Mouse (Mus musculus) forebrain, embryonic 14.5 days (tissue): ENCODE results near the gene Sall2. TPM values are rescaled to one million over a fixed set of nuclear protein-coding genes. Genes with fewer than 3 reads are reported as not detected.

Experiments used
- ATAC-seq: fragments of 200-750 bp; cut with Nextera tagmentation; 2 replicates; pipeline ENCODE4 v1.8.0; 2017; ENCODE audit warnings: mild to moderate bottlenecking, moderate library complexity
- DNase-seq: peaks from one replicate; pipeline ENCODE4 v3.0.0-alpha.2; 2015; ENCODE audit warnings: low spot score
- H3K27ac ChIP-seq: fragments of 300-500 bp; sonication (generic); 2 replicates; pipeline ENCODE4 v1.5.1; 2014; ENCODE audit warnings: low read depth, mild to moderate bottlenecking, control low read depth, low read length, moderate library complexity
- H3K27me3 ChIP-seq: fragments of 300-500 bp; sonication (generic); replicated peaks from 2 replicates; pipeline ENCODE4 v1.6.1; 2014; ENCODE audit warnings: low read length, control low read depth, mixed read lengths; ENCODE audit not compliant: control insufficient read depth, insufficient read depth
- H3K36me3 ChIP-seq: fragments of 300-500 bp; sonication (generic); 2 replicates; pipeline ENCODE4 v1.6.1; 2014; ENCODE audit warnings: low read length, control low read depth; ENCODE audit not compliant: control insufficient read depth, insufficient read depth
- H3K4me1 ChIP-seq: fragments of 300-500 bp; sonication (generic); 2 replicates; pipeline ENCODE4 v1.6.1; 2014; ENCODE audit warnings: antibody characterized with exemption, low read length, control low read depth; ENCODE audit not compliant: control insufficient read depth, insufficient read depth
- H3K4me2 ChIP-seq: fragments of 300-500 bp; sonication (generic); 2 replicates; pipeline ENCODE4 v1.6.1; 2014; ENCODE audit warnings: mild to moderate bottlenecking, control low read depth, low read length
- H3K4me3 ChIP-seq: fragments of 300-500 bp; sonication (generic); 2 replicates; pipeline ENCODE4 v1.5.1; 2014; ENCODE audit warnings: low read depth, low read length, control low read depth
- H3K9ac ChIP-seq: fragments of 300-500 bp; sonication (generic); 2 replicates; pipeline ENCODE4 v1.6.1; 2014; ENCODE audit warnings: mild to moderate bottlenecking, low read length, control low read depth, moderate library complexity
- H3K9me3 ChIP-seq: fragments of 300-500 bp; sonication (generic); replicated peaks from 2 replicates; pipeline ENCODE4 v1.6.1; 2016; ENCODE audit warnings: low read length, control low read depth, mixed read lengths; ENCODE audit not compliant: control insufficient read depth
- WGBS: fragments of 180-500 bp; shearing (Covaris S2); extraction: QIAGEN DNeasy Blood & Tissue Kit; methylation state at CpG from one replicate; pipeline ENCODE4 v1.1.7; 2014; 5-methylcytosine and 5-hydroxymethylcytosine counted together
- polyA plus RNA-seq: library from polyadenylated mRNA; unstranded; fragments of >200 nt; fragmentation: Nextera tagmentation; extraction: Ambion mirVana; gene quantifications from 2 replicates; pipeline ENCODE4 v1.2.1, GENCODE M21; 2014

Gene Sall2
- 25.1 and 30.1 TPM in 2 replicates for polyA plus RNA-seq

DNA sequence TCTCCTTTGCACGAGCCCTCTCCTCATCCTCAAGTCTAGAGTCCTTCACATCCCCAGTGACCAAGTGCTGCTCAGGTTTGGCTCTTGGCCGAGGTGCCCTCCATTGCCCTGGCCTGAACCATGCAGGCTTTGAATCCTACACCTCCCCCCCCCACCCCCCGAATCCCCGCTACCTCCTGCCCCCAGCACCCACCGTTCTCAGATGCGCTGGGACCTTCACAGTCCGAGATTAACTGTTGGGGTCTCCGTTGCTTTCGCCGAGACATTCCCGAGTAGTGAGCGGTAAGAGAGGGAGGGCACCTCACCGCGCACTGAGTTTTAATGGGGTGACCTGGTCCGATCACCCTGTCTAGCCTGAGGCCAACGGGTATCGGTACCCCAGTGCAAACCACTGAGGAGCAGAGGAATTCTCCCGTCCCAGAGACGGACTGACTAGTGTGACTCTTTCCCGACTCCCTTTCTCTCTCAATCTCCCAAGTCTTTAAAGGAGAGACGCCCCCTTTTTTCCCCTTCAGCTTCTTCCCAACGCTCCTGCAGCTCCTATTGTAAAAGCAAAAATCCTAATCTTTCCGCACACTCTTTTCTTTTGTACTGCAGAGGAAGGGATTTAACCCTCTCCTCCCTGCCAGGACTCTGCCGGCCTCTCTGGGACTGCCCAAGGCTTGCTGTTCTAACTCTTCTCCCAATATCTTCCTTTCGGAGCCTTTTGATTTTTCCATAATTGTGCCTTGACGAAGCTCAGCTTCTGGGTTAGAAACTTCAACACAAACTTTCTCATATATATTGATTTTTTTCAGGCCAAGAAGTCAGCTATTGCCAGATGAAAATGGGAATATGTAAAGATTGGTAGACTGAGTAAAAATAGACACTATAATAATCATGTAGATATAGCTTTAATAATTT lies at the start of gene Sall2:
TSS of gene Sall2 (minus strand) at position 853 of the 903 bp plus-strand sequence.
- Histone ChIP-seq H3K4me3 (peak within 1 kb of the TSS; percentile 44), H3K4me1 (peaks cover 14% of the 10 kb centered on the region), H3K27ac (peak within 1 kb of the TSS; percentile 69), H3K9ac (peak within 1 kb of the TSS; percentile 73), H3K36me3 (no peaks in the 10 kb centered on the region), H3K4me2 (peak within 1 kb of the TSS; percentile 81), H3K27me3 (no peaks in the 10 kb centered on the region), H3K9me3 (no peaks in the 10 kb centered on the region)
- DNase-seq (peak; percentile 44), ATAC-seq (peak; percentile 60)
- under 1% methylated on average over 25 of the region's 26 CpGs for WGBS

DNA sequence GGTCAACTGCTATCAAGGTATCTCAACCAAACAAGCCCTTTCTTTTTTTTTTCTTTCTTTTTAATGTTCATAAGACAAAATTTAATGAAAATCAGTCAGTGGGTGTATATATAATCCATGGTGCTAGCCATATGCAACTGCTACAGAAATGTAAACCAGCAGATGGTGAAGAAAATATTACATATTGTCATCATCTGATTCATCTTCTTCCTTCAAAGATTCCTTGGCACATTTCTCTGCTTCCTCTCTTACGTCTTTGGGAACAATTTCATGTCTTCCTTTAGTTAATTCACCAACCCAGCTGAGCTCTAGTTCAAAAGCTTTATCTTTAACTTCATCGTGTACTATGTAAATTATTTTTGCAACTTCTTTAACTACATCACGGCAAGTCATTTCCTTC lies 40.2 kb upstream of the Sall2 start:
- 92% methylated on average over 3 of the region's 3 CpGs for WGBS
- Histone ChIP-seq H3K9me3 (no peaks in the 10 kb centered on the region), H3K36me3 (no peaks in the 10 kb centered on the region), H3K27me3 (no peaks in the 10 kb centered on the region), H3K4me3 (no peak overlapping the region), H3K4me2 (no peak overlapping the region), H3K9ac (no peak overlapping the region), H3K27ac (no peak overlapping the region), H3K4me1 (no peaks in the 10 kb centered on the region)
- DNase-seq (no peak), ATAC-seq (no peak)

DNA sequence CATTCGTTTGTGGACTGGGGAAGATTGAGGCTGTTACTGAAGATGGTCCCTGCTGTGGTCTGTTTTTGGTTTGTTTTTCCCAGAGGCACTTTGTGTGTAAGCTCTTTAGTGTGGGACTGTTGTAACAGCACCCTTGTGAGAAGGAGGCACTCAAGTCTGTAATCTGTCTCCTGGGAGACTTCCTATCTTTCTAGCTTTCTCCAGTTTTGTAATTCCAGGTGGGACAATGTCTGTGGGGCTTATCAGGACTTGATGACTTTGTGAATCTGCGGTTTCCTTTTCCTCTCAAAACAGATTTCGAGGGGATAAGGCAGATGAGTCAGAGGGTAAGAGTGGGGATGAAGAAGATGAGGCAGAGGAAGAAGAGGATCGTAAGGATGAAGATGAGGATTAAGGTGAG lies 27.7 kb upstream of the Sall2 start, which contains the start of gene Olfr1513:
TSS of gene Olfr1513 (minus strand) at position 101 of the 400 bp plus-strand sequence.
- Histone ChIP-seq H3K36me3 (no peaks in the 10 kb centered on the region), H3K4me2 (no peak within 1 kb of the TSS), H3K9ac (no peak within 1 kb of the TSS), H3K4me1 (no peaks in the 10 kb centered on the region), H3K9me3 (no peaks in the 10 kb centered on the region), H3K27me3 (no peaks in the 10 kb centered on the region), H3K27ac (no peak within 1 kb of the TSS), H3K4me3 (no peak within 1 kb of the TSS)
- ATAC-seq (no peak), DNase-seq (no peak)
- WGBS: 81% methylated on average over 4 of the region's 4 CpGs

DNA sequence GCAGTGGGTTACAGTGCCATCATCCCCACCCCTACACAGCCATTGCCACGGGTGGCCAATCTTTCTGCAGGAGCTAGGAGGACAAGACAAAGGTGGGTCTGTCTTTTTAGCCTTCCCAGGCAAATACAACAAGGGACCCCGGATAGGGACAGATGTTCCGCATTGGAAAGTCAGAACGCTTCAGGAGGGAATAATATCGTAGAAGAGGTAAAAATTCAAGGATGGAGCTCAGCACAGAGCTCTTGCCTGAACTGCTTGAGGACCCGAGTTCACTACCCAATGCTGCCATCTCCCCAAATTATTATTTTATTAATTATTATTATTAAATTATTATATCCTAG lies 10.9 kb upstream of the Sall2 start:
- H3K27ac ChIP-seq: no peak overlapping the region
- H3K27me3 ChIP-seq: no peaks in the 10 kb centered on the region
- no peaks in the 10 kb centered on the region for H3K4me1 ChIP-seq
- no peak overlapping the region for H3K4me3 ChIP-seq
- ATAC-seq (no peak), DNase-seq (no peak)
- H3K9me3 ChIP-seq: no peaks in the 10 kb centered on the region
- no peaks in the 10 kb centered on the region for H3K36me3 ChIP-seq
- WGBS: 81% methylated on average over 6 of the region's 6 CpGs
- no peak overlapping the region for H3K9ac ChIP-seq
- H3K4me2 ChIP-seq: no peak overlapping the region; the same call in 1 of the 2 replicates

DNA sequence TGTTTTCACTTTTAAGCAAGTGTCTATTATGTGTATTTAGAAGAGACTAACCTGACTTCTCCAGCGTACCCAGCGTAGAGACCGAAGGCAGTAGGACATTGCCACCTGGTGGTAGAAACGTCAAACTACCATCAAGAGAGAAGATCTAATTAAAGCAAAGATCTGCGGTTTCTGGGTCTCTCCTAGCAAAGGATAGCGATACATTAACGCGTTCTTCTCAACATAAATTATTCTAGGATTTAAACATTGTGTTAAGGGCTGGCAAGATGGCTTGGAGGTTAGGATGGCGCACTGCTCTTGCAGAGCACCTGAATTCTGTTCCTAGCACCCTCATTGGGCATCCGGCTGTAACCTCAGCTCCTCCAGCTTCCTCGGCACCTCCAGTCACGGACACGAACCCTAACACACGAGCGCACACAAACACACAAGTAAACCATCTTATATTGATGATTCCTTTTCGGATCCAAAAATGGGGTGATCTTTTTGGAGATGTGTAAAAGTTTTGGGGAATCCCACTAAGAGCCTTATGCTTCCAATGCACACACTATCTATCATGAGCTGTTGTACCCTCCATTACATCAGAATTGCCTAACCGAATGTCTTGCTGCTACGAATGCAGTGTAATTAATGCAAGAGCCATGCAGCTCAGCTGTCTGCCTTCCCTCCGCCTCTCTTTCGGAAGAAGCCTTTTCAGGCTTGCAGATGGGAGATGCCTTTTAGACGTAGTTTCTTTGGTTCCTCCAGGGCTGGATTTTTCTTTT lies 10.4 kb upstream of the Sall2 start:
- WGBS: 25% methylated on average over 21 of the region's 21 CpGs
- Histone ChIP-seq H3K27ac (no peak overlapping the region), H3K9me3 (no peaks in the 10 kb centered on the region)

DNA sequence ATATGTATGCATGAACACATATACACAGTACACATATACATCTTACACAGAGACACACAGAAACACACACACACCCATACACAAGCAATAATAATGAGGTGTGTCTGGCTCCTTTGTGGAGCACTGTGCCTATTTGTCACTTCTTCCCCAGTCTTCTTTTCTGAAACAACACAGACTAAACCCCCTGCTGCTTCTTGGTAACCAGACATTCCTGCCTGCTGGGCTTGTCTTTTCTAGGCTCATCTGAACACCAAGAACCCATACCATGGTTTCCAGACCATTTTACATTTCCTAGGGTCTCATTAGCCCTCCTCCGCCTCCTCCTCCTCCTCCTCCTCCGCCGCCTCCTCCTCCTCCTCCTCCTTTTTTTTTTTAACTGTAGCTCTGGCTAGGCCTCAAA lies 3.6 kb upstream of the Sall2 start:
- 31% methylated on average over 3 of the region's 3 CpGs for WGBS
- H3K4me1 ChIP-seq: peaks cover 8% of the 10 kb centered on the region; the same call in 1 of the 2 replicates
- ATAC-seq (no peak), DNase-seq (no peak)
- no peak overlapping the region for H3K4me3 ChIP-seq
- no peaks in the 10 kb centered on the region for H3K9me3 ChIP-seq
- H3K27ac ChIP-seq: no peak overlapping the region
- no peaks in the 10 kb centered on the region for H3K36me3 ChIP-seq
- H3K4me2 ChIP-seq: no peak overlapping the region
- no peaks in the 10 kb centered on the region for H3K27me3 ChIP-seq
- no peak overlapping the region for H3K9ac ChIP-seq

More for the DNA sequence above, 10.4 kb upstream of the Sall2 start:
- Histone ChIP-seq H3K36me3 (no peaks in the 10 kb centered on the region), H3K4me3 (peak overlapping the region; percentile 7; the same call in 1 of the 2 replicates), H3K9ac (0 out of 2 replicates have a peak overlapping the region, but pooled peaks have one; percentile 40), H3K4me1 (no peaks in the 10 kb centered on the region), H3K27me3 (no peaks in the 10 kb centered on the region), H3K4me2 (peak overlapping the region; percentile 41)
- ATAC-seq (peak; percentile 77), DNase-seq (peak; percentile 94)

DNA sequence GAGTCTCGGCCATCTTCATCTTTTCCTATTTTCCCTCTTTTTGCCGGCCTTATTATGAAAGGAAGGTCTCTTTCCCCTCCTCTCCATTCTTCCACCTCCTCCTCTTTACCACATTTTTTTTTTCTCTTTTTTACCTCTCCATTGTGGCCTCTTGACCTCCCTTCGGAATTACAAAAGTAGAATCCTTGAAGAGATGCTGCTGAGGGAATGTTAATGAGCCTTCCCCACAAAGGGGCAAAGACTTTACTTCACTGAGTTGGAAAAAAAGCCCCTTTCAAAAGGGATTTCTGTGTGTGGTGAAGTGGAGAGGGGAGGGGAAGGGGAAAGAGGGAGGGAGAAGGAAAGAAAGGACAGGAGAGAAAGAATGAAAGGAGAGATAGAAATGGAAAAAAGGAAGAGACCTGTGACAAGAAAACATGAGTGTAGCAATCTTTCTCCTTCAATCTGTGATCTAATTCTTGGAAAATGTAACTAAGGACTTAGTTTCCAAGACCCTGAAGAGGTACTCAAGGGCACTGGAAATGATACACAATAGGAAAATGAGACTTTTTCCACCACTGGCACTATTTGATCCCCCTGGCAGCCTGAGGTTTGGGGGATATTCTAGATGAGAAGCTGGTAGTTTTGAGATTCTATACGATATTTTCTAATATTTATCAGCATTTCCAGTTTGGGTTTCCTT lies 2.6 kb upstream of the Sall2 start:
- H3K9me3 ChIP-seq: no peaks in the 10 kb centered on the region
- 2% methylated on average over 4 of the region's 4 CpGs for WGBS
- peaks cover 11% of the 10 kb centered on the region; the same call in 1 of the 2 replicates for H3K4me1 ChIP-seq
- H3K27ac ChIP-seq: peak overlapping the region; percentile 27; the same call in 1 of the 2 replicates
- H3K9ac ChIP-seq: no peak overlapping the region; the same call in 1 of the 2 replicates
- ATAC-seq (0 out of 2 replicates have a peak, but pooled peaks have one; percentile 33), DNase-seq (peak; percentile 61)
- no peaks in the 10 kb centered on the region for H3K36me3 ChIP-seq
- H3K4me2 ChIP-seq: peak overlapping the region; percentile 18; the same call in 1 of the 2 replicates
- no peak overlapping the region for H3K4me3 ChIP-seq
- H3K27me3 ChIP-seq: no peaks in the 10 kb centered on the region

DNA sequence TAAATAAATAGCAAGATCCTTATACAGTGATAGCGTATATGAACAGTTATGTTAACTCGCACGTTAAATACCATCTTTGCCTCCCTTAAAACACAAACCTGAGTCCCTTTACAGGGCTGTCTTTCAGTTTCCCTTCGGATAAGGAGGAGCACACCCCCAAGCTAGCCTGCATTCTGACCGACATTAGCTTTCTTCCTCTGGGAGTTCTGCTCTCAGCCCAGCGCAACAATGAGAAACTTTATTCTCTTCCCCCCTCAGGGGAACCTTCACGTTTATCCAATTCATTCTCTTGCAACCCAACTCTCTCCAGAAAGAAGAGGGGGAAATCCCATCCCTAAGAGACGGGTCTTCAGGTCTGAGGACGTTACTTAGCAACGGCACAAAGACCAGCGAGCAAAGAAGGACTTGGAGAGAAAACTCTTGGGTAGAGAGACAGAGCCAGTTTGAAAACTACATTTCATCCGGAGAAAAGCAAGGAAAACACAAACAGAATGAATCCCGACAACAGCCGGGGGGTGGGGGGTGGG lies 1.1 kb downstream of the Sall2 start:
- Histone ChIP-seq H3K27me3 (no peaks in the 10 kb centered on the region), H3K4me1 (peaks cover 14% of the 10 kb centered on the region), H3K4me3 (peak overlapping the region; percentile 44), H3K4me2 (peak overlapping the region; percentile 81), H3K27ac (peak overlapping the region; percentile 69; the same call in 1 of the 2 replicates), H3K36me3 (no peaks in the 10 kb centered on the region), H3K9ac (peak overlapping the region; percentile 73), H3K9me3 (no peaks in the 10 kb centered on the region)
- WGBS: under 1% methylated on average over 14 of the region's 14 CpGs
- ATAC-seq (peak; percentile 64), DNase-seq (peak; percentile 75)
